Mouse (Mus musculus) heart, adult 18-20 months (tissue): Measurements from ENCODE around the gene Ahcyl2. TPM values are rescaled to one million over a fixed set of nuclear protein-coding genes. Genes with fewer than 3 reads are reported as not detected.
A peak's percentile ranks its signal among the peaks of the same experiment; 100 is the strongest.

Source experiments
- DNase-seq, 2 experiments: peaks; one replicate each; pipeline ENCODE4 v3.0.0; 2021 to 2022; ENCODE audit warnings: mixed read lengths in 1 of 2
- total RNA-seq, 2 experiments: library from RNA; stranded (reverse); gene quantifications; 2 replicates each; pipeline ENCODE4 v1.2.3; 2021

Gene Ahcyl2
- total RNA-seq, 2 experiments from 2014 or later, result 21.8 to 24.2 TPM

DNA sequence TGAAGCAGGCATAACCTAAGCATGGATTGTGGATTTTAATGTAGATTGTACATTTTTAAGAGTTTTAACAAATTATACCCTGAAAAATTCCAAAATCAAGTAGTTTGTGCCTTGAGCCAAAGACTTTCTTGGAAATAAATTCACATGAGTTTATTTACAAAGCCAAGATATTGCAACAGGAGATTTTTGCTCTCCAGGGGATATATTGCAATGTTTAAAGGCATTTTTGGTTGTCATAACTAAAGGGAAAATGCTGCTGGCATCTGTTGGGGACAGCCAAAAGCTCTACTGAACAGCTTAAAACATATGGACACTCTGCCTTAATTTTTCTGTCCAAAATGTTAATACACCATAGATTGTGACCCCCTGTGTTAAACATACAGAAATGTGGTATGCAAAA is 146.3 kb downstream of the Ahcyl2 start:
- DNase-seq, result no peak

- DNase-seq, result no peak
Measured at GRCm38 (mm10) chr6:29915836-29916235, 148.0 kb downstream of the Ahcyl2 start.

- DNase-seq, result peak; percentile 94 to 97
Measured at GRCm38 (mm10) chr6:29916530-29917382, 148.9 kb downstream of the Ahcyl2 start, which contains the start of gene Strip2. Gene Strip2, plus strand, starts transcription at chr6:29917012.

- no peak for DNase-seq
Measured at GRCm38 (mm10) chr6:29917383-29917720, 149.5 kb downstream of the Ahcyl2 start.

DNA sequence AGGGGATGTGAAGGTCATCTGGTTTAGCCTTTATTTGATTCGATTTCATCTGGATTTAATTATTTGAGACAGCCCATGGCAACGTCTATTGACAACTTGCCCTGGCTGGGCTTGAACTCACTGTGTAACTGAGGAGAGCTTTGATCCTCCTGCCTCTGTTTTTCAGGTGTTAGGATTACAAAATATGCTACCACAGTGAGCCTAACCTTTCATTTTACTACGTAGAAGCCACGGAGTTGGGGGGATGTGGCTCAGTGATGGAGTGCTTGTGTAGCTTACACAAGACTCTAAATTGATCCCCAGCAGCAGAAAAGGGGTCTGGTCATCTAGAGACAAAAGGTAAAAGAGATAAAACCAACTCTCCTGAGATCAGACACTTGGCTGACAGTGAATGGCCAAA is 150.1 kb downstream of the Ahcyl2 start:
- DNase-seq, result no peak

GRCm38 (mm10) chr6:29923501-29923900 is 155.7 kb downstream of the Ahcyl2 start:
- DNase-seq, result peak; percentile 67 to 85

- DNase-seq, result no peak
Measured at GRCm38 (mm10) chr6:29925594-29926219, 157.9 kb downstream of the Ahcyl2 start.

DNA sequence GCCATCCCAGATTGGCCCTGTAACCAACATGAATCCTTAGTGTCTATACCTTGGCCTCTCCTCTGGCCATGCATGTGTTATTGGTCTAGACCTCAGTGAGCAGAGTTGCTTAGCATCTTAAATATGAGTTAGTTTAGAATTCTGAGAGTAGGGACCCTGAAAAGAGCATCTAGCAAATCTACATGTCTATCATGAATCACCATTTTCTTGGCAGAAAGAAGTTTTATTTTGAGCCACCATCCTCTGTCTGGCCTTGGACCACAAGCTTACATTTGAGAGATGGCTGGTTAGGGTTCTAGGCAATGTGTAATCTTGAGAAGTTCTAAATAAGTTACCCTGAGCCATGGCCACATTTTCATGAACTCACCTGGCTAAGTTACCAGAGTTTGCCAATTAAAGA is 162.3 kb downstream of the Ahcyl2 start:
- no peak for DNase-seq

- no peak for DNase-seq
Measured at GRCm38 (mm10) chr6:29930665-29931064, 162.9 kb downstream of the Ahcyl2 start.

- DNase-seq, result no peak
Measured at GRCm38 (mm10) chr6:29931181-29931580, 163.4 kb downstream of the Ahcyl2 start.

DNA sequence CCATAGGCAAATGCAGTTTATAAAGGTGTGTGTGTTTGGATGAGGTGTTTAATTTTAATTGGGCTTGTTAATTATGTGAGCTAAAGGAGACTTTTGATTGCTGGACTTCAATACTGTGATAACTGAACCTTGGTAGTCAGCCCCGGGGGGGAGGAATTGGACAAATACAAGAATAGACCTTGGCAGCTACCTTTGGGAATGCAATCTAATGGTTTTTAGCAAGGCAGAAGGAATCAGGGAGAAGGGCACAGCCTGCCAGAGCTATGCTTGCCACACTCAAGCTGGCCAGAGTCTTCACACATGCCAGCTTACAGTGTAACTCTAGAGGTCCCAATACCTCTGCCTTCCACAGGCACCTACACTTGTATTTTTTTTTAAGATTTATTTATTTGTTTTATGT is 167.9 kb downstream of the Ahcyl2 start:
- DNase-seq, result peak; percentile 54 to 73

DNA sequence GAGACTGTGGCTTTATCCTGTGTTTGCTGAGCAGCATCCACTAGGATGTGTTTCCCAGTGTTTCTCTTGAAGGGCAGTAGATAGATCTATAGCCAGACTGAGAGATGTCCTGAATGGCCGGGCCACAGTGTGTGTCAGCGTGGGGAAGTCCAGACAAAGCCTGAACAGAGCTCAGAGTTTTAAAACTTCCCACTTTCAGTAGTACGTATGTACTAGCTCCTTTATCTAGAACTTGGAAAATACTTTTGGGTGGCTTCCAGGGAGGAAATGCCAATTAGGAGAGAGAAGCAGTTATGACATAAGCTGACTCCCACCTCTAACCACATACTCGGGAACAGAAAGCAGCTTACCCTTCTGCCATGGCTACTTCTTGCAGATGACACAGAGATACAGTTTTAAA is 172.6 kb downstream of the Ahcyl2 start:
- peak in 1 of 2 experiments; percentile 44 for DNase-seq

GRCm38 (mm10) chr6:29941036-29941435 is 173.2 kb downstream of the Ahcyl2 start:
- no peak for DNase-seq

- no peak for DNase-seq
Measured at GRCm38 (mm10) chr6:29944465-29944864, 176.7 kb downstream of the Ahcyl2 start.

DNA sequence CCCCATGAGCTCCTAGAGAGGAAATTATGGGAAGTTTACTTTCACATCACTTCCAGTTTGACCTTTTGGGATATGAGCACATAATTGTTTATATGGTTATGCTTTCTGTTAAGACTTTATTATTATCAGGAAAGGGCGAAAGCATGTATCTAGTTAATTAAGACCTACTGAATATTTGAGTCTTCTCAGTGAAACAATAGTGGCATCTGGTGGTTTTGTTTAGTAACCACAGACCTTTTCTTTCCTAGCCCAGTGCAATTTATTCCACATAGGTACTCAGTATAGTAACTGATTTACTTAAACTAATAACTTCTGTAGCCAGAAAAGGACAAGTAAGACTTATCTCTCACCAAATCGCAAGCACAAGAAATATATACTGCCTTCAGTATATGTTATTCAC is 178.8 kb downstream of the Ahcyl2 start:
- no peak for DNase-seq

GRCm38 (mm10) chr6:29947823-29948222 is 180.0 kb downstream of the Ahcyl2 start:
- no peak for DNase-seq

GRCm38 (mm10) chr6:29956749-29957148 is 188.9 kb downstream of the Ahcyl2 start:
- DNase-seq, result peak in 1 of 2 experiments; percentile 13

DNA sequence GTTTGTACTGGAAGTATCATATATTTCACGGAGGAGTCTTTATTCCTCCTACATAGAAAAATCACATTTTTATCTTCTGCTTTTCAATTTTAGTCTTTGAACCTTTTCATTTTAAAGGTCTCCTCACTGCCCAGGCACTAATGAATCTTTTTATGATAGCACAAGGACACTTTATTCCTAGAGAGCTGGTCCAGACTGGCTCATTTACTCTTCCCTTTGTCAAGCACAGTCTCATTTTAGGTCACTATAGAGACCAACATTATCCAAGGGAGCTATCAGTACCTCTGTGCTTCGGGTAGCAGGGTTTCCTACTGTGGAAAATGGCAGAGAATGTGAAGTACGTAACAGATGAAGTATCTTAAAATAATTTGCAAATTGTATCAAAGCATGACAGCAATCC is 190.9 kb downstream of the Ahcyl2 start:
- DNase-seq, result no peak

DNA sequence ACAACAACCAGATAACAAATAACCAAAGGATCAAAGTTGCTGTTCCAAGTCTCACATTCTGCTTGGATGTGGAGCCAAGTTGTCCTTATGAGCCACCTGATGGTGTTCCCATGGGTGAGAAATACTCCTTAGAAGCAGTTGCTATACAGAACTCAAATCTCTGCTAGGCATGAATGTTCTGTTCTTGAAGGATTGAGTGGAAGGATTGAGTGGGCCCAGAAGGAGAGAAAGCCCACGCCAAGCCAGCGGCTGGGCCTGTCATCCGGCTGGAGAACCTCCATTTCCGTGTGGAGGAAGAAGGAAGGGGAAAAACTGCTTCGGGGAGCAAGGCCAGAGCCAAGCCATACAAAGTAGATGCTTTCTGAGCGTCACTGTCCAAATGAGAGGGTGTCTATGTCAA is 193.3 kb downstream of the Ahcyl2 start:
- no peak for DNase-seq
